Mouse (Mus musculus) limb, embryonic 10.5 days (tissue): ENCODE results near the gene Lhfpl2. TPM values are rescaled to one million over a fixed set of nuclear protein-coding genes. Genes with fewer than 3 reads are reported as not detected.

Source experiments
- DNase-seq: peaks from one replicate; pipeline ENCODE4 v3.0.0-alpha.2; 2017; ENCODE audit warnings: low spot score
- H3K27ac ChIP-seq: fragments of 300-500 bp; sonication (generic); 2 replicates; pipeline ENCODE4 v1.5.1; 2016; ENCODE audit warnings: mild to moderate bottlenecking
- H3K27me3 ChIP-seq: fragments of 300-500 bp; sonication (generic); 2 replicates; pipeline ENCODE4 v1.6.1; 2016; ENCODE audit warnings: low read depth, mild to moderate bottlenecking; ENCODE audit not compliant: poor library complexity, severe bottlenecking
- H3K36me3 ChIP-seq: fragments of 300-500 bp; sonication (generic); 2 replicates; pipeline ENCODE4 v1.6.1; 2016; ENCODE audit warnings: mild to moderate bottlenecking, moderate library complexity
- H3K4me1 ChIP-seq: fragments of 300-500 bp; sonication (generic); 2 replicates; pipeline ENCODE4 v1.6.1; 2016
- H3K4me3 ChIP-seq: fragments of 300-500 bp; sonication (generic); 2 replicates; pipeline ENCODE4 v1.5.1; 2016; ENCODE audit warnings: mild to moderate bottlenecking, moderate library complexity
- H3K9me3 ChIP-seq: fragments of 300-500 bp; sonication (generic); replicated peaks from 2 replicates; pipeline ENCODE4 v1.6.1; 2016; ENCODE audit warnings: mild to moderate bottlenecking
- WGBS: fragments of 180-500 bp; shearing (Covaris S2); methylation state at CpG from one replicate; pipeline ENCODE4 v1.1.7; 2016; 5-methylcytosine and 5-hydroxymethylcytosine counted together
- polyA plus RNA-seq: library from polyadenylated mRNA; unstranded; fragments of >200 nt; fragmentation: Nextera tagmentation; extraction: Ambion mirVana; gene quantifications from 2 replicates; pipeline ENCODE4 v1.2.1, GENCODE M21; 2016

The Lhfpl2 gene
- polyA plus RNA-seq, 1 experiment from 2014 or later = 44.0 TPM

- DNase-seq = no peak
- Histone ChIP-seq H3K27me3 (no peaks in the 10 kb centered on the region), H3K36me3 (peaks cover 38% of the 10 kb centered on the region), H3K4me3 (no peak overlapping the region), H3K4me1 (peaks cover 33% of the 10 kb centered on the region), H3K9me3 (no peaks in the 10 kb centered on the region), H3K27ac (peak overlapping the region; percentile 63; the same call in 1 of the 2 replicates)
- 72% methylated on average over 4 of the region's 4 CpGs for WGBS
Measured at GRCm38 (mm10) chr13:94115476-94115875, 57.9 kb downstream of the Lhfpl2 start.

- DNase-seq = peak; percentile 51
- Histone ChIP-seq H3K36me3 (peaks cover 41% of the 10 kb centered on the region), H3K4me1 (peaks cover 38% of the 10 kb centered on the region), H3K9me3 (no peaks in the 10 kb centered on the region), H3K27ac (peak overlapping the region; percentile 63), H3K4me3 (no peak overlapping the region), H3K27me3 (no peaks in the 10 kb centered on the region)
- WGBS = 43% methylated on average over 13 of the region's 13 CpGs
Measured at GRCm38 (mm10) chr13:94116705-94117410, 59.3 kb downstream of the Lhfpl2 start.

- WGBS = 95% methylated on average over 10 of the region's 10 CpGs
- H3K9me3 ChIP-seq = no peaks in the 10 kb centered on the region
- peaks cover 38% of the 10 kb centered on the region for H3K36me3 ChIP-seq
- H3K4me3 ChIP-seq = no peak overlapping the region
- no peak for DNase-seq
- H3K27ac ChIP-seq = peak overlapping the region; percentile 59; the same call in 1 of the 2 replicates
- no peaks in the 10 kb centered on the region for H3K27me3 ChIP-seq
- peaks cover 43% of the 10 kb centered on the region for H3K4me1 ChIP-seq
Measured at GRCm38 (mm10) chr13:94117522-94117921, 59.9 kb downstream of the Lhfpl2 start.

- 100% methylated on average over 1 of the region's 1 CpGs for WGBS
- Histone ChIP-seq H3K27me3 (no peaks in the 10 kb centered on the region), H3K4me1 (peaks cover 49% of the 10 kb centered on the region), H3K9me3 (no peaks in the 10 kb centered on the region), H3K36me3 (peaks cover 39% of the 10 kb centered on the region), H3K4me3 (no peak overlapping the region), H3K27ac (no peak overlapping the region; the same call in 1 of the 2 replicates)
- DNase-seq = no peak
Measured at GRCm38 (mm10) chr13:94118091-94118490, 60.5 kb downstream of the Lhfpl2 start.

GRCm38 (mm10) chr13:94119309-94119708 is 61.7 kb downstream of the Lhfpl2 start:
- Histone ChIP-seq H3K27ac (no peak overlapping the region), H3K4me1 (peaks cover 46% of the 10 kb centered on the region), H3K27me3 (no peaks in the 10 kb centered on the region), H3K9me3 (no peaks in the 10 kb centered on the region; the same call in 1 of the 2 replicates), H3K36me3 (peaks cover 40% of the 10 kb centered on the region), H3K4me3 (no peak overlapping the region)
- DNase-seq = no peak
- WGBS = 94% methylated on average over 5 of the region's 5 CpGs

GRCm38 (mm10) chr13:94122703-94123592 is 65.4 kb downstream of the Lhfpl2 start:
- Histone ChIP-seq H3K27me3 (no peaks in the 10 kb centered on the region), H3K27ac (peak overlapping the region; percentile 36; the same call in 1 of the 2 replicates), H3K36me3 (peaks cover 46% of the 10 kb centered on the region), H3K4me1 (peaks cover 22% of the 10 kb centered on the region), H3K4me3 (no peak overlapping the region), H3K9me3 (no peaks in the 10 kb centered on the region; the same call in 1 of the 2 replicates)
- WGBS = 93% methylated on average over 16 of the region's 16 CpGs
- no peak for DNase-seq

- Histone ChIP-seq H3K4me1 (peaks cover 55% of the 10 kb centered on the region), H3K9me3 (no peaks in the 10 kb centered on the region), H3K36me3 (peaks cover 21% of the 10 kb centered on the region), H3K4me3 (no peak overlapping the region), H3K27ac (peak overlapping the region; percentile 70), H3K27me3 (no peaks in the 10 kb centered on the region)
- no peak for DNase-seq
- WGBS = 48% methylated on average over 7 of the region's 7 CpGs
Measured at GRCm38 (mm10) chr13:94130394-94130793, 72.8 kb downstream of the Lhfpl2 start.

- H3K4me3 ChIP-seq = no peak overlapping the region
- 92% methylated on average over 4 of the region's 4 CpGs for WGBS
- no peak for DNase-seq
- no peaks in the 10 kb centered on the region for H3K27me3 ChIP-seq
- peak overlapping the region; percentile 70; the same call in 1 of the 2 replicates for H3K27ac ChIP-seq
- H3K36me3 ChIP-seq = peaks cover 19% of the 10 kb centered on the region
- H3K9me3 ChIP-seq = no peaks in the 10 kb centered on the region
- peaks cover 60% of the 10 kb centered on the region for H3K4me1 ChIP-seq
Measured at GRCm38 (mm10) chr13:94131135-94131534, 73.5 kb downstream of the Lhfpl2 start.

GRCm38 (mm10) chr13:94132187-94132995 is 74.8 kb downstream of the Lhfpl2 start:
- 85% methylated on average over 13 of the region's 13 CpGs for WGBS
- H3K9me3 ChIP-seq = no peaks in the 10 kb centered on the region
- H3K36me3 ChIP-seq = peaks cover 17% of the 10 kb centered on the region
- H3K4me3 ChIP-seq = no peak overlapping the region
- H3K27me3 ChIP-seq = no peaks in the 10 kb centered on the region
- peak overlapping the region; percentile 19; the same call in 1 of the 2 replicates for H3K27ac ChIP-seq
- no peak for DNase-seq
- H3K4me1 ChIP-seq = peaks cover 64% of the 10 kb centered on the region

GRCm38 (mm10) chr13:94134646-94135045 is 77.0 kb downstream of the Lhfpl2 start:
- peaks cover 18% of the 10 kb centered on the region for H3K36me3 ChIP-seq
- no peaks in the 10 kb centered on the region for H3K9me3 ChIP-seq
- 66% methylated on average over 7 of the region's 7 CpGs for WGBS
- peaks cover 63% of the 10 kb centered on the region for H3K4me1 ChIP-seq
- H3K27me3 ChIP-seq = no peaks in the 10 kb centered on the region
- DNase-seq = no peak
- peak overlapping the region; percentile 66; the same call in 1 of the 2 replicates for H3K27ac ChIP-seq
- no peak overlapping the region for H3K4me3 ChIP-seq

GRCm38 (mm10) chr13:94135180-94135579 is 77.6 kb downstream of the Lhfpl2 start:
- Histone ChIP-seq H3K27me3 (no peaks in the 10 kb centered on the region), H3K36me3 (peaks cover 18% of the 10 kb centered on the region), H3K4me1 (peaks cover 63% of the 10 kb centered on the region), H3K9me3 (no peaks in the 10 kb centered on the region), H3K4me3 (no peak overlapping the region), H3K27ac (peak overlapping the region; percentile 66; the same call in 1 of the 2 replicates)
- 55% methylated on average over 7 of the region's 7 CpGs for WGBS
- no peak for DNase-seq

- H3K27ac ChIP-seq = peak overlapping the region; percentile 72
- peaks cover 84% of the 10 kb centered on the region for H3K4me1 ChIP-seq
- no peaks in the 10 kb centered on the region for H3K27me3 ChIP-seq
- H3K4me3 ChIP-seq = no peak overlapping the region
- peaks cover 4% of the 10 kb centered on the region; the same call in 1 of the 2 replicates for H3K36me3 ChIP-seq
- H3K9me3 ChIP-seq = no peaks in the 10 kb centered on the region
- 66% methylated on average over 14 of the region's 14 CpGs for WGBS
- no peak for DNase-seq
Measured at GRCm38 (mm10) chr13:94139713-94140445, 82.3 kb downstream of the Lhfpl2 start.
